Mouse (Mus musculus) layer of hippocampus, postnatal 14 days (tissue): ENCODE measurements at regions not wholly inside any gene's neighbourhood (a gene's known extent, or its start where the extent isn't known, plus 50 kb on each side); places are given as distances from the start of the nearest gene placed in this dataset.

Experiments used
- DNase-seq, 2 experiments: peaks; one replicate each; pipeline ENCODE4 v3.0.0; 2021 to 2022; ENCODE audit warnings: low spot score in 2 of 2, mixed read lengths in 1 of 2

DNA sequence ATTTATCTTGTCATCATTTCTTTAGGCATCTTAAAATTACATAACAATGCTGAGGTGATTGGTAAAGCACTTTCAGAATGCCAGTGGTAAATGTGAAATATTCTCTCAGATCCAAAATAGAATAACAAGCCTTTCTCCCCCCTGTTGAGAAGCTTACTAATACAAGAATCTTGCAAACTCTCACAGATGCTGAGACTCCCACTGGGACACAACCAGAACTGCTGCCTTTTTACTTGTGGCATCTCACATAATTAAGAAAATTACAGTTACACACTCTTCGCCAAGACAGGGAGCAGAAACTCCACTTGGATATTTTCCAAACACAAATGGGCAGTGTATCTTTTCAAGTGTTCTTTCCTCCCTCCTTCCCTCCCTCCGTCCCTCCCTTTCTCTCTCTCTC is 1665.2 kb upstream of the G6pd2 start:
- DNase-seq = peak in 1 of 2 experiments; percentile 1

DNA sequence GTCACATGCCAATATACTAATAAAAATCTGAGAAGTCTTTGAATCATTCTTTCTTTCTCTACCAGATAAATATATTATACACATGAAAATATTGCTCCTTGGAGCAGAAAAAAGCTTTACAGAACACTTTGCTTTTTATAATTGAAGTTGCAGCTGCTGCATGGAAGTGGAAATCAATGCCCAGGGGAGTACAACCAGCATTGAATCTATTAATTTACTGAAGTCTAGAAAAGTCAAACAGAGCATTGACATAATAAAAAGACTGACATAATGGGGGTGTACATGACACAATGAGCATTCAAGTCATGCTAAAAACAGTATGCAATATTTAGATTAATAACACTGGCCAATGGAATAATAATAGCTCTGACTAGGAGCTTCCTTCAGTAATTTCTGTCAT is 1663.0 kb upstream of the G6pd2 start:
- DNase-seq = no peak
